Comparison of ENCODE assay signal across 8 mouse cellular contexts in genomic region chr16:44724847-44725246, GRCm38 (mm10). TPM values are rescaled to one million over a fixed set of nuclear protein-coding genes. Genes with fewer than 3 reads are reported as not detected.
A peak's percentile ranks its signal among the peaks of the same experiment; 100 is the strongest.
DNase-seq lines count a peak whose midpoint lies in the region; ATAC-seq and TF ChIP-seq lines count a peak whose summit lies in the region.

No protein-coding gene starts in this region.

- peaks cover 14% of the 10 kb centered on the region; the same call in 1 of the 2 replicates for H3K4me1 ChIP-seq in embryonic facial prominence, embryonic 12.5 days
- peaks cover 25% of the 10 kb centered on the region for H3K4me1 ChIP-seq in intestine, embryonic 14.5 days (replicated peaks; ENCODE audit: control insufficient read depth, insufficient read depth, low read length)
- H3K4me1 ChIP-seq in stomach, postnatal 0 days (replicated peaks; ENCODE audit: control insufficient read depth, insufficient read depth) = no peaks in the 10 kb centered on the region

- TF ChIP-seq CTCF in stomach, postnatal 0 days (IDR thresholded peaks at IDR 0.05; ENCODE audit: low read depth) = peak; percentile 19; the same call in 1 of the 2 replicates

- 2% methylated on average over 14 of the region's 14 CpGs for WGBS in embryonic facial prominence, embryonic 12.5 days
- WGBS in intestine, embryonic 14.5 days = under 1% methylated on average over 14 of the region's 14 CpGs
- WGBS in stomach, postnatal 0 days = 1% methylated on average over 14 of the region's 14 CpGs

- peak overlapping the region; percentile 77 for H3K9ac ChIP-seq in embryonic facial prominence, embryonic 12.5 days
- peak overlapping the region; percentile 89 for H3K9ac ChIP-seq in intestine, embryonic 14.5 days (ENCODE audit: low read length)
- H3K9ac ChIP-seq in stomach, postnatal 0 days (ENCODE audit: low read length) = peak overlapping the region; percentile 87

- no peak for TF ChIP-seq EP300 in stomach, postnatal 0 days (optimal IDR thresholded peaks at IDR 0.05)

- H3K4me3 ChIP-seq in embryonic facial prominence, embryonic 12.5 days = peak overlapping the region; percentile 81
- H3K4me3 ChIP-seq in intestine, embryonic 14.5 days (ENCODE audit: low read depth, low read length) = peak overlapping the region; percentile 91
- peak overlapping the region; percentile 81 for H3K4me3 ChIP-seq in stomach, postnatal 0 days (ENCODE audit: low read depth, low read length)

- peak overlapping the region; percentile 71 for H3K4me2 ChIP-seq in embryonic facial prominence, embryonic 12.5 days (replicated peaks)
- peak overlapping the region; percentile 84 for H3K4me2 ChIP-seq in intestine, embryonic 14.5 days (ENCODE audit: low read length)
- H3K4me2 ChIP-seq in stomach, postnatal 0 days (replicated peaks; ENCODE audit: low read depth) = peak overlapping the region; percentile 83

- peaks cover 18% of the 10 kb centered on the region for H3K36me3 ChIP-seq in embryonic facial prominence, embryonic 12.5 days
- H3K36me3 ChIP-seq in intestine, embryonic 14.5 days (ENCODE audit: control insufficient read depth, insufficient read depth, low read length) = peaks cover 32% of the 10 kb centered on the region
- H3K36me3 ChIP-seq in stomach, postnatal 0 days (ENCODE audit: control insufficient read depth, insufficient read depth, low read length) = peaks cover 2% of the 10 kb centered on the region; the same call in 1 of the 2 replicates

- DNase-seq in layer of hippocampus, adult 11-12 months (ENCODE audit: low spot score) = peak; percentile 55
- no peak for DNase-seq in layer of hippocampus, postnatal 36 days
- peak; percentile 79 for DNase-seq in NIH3T3 (ENCODE audit: low read depth)
- DNase-seq in intestine, embryonic 14.5 days (ENCODE audit: low spot score) = no peak
- peak; percentile 25 for DNase-seq in lung, postnatal 14 days
- DNase-seq in stomach, postnatal 0 days (ENCODE audit: low spot score) = no peak
- no peak for DNase-seq in cerebellum, adult 9-10 months

- no peaks in the 10 kb centered on the region for H3K27me3 ChIP-seq in embryonic facial prominence, embryonic 12.5 days
- H3K27me3 ChIP-seq in intestine, embryonic 14.5 days (replicated peaks; ENCODE audit: control insufficient read depth, insufficient read depth, low read length) = no peaks in the 10 kb centered on the region
- no peaks in the 10 kb centered on the region for H3K27me3 ChIP-seq in stomach, postnatal 0 days (ENCODE audit: control insufficient read depth, insufficient read depth, low read length)

- H3K27ac ChIP-seq in embryonic facial prominence, embryonic 12.5 days = peak overlapping the region; percentile 92
- peak overlapping the region; percentile 90 for H3K27ac ChIP-seq in intestine, embryonic 14.5 days (ENCODE audit: low read depth)
- peak overlapping the region; percentile 95 for H3K27ac ChIP-seq in stomach, postnatal 0 days (replicated peaks)

- H3K9me3 ChIP-seq in embryonic facial prominence, embryonic 12.5 days = no peaks in the 10 kb centered on the region
- no peaks in the 10 kb centered on the region for H3K9me3 ChIP-seq in intestine, embryonic 14.5 days (ENCODE audit: control insufficient read depth, low read length)
- H3K9me3 ChIP-seq in stomach, postnatal 0 days (ENCODE audit: control insufficient read depth, low read length) = no peaks in the 10 kb centered on the region

- ATAC-seq in embryonic facial prominence, embryonic 12.5 days (ENCODE audit: insufficient number of reproducible peaks, insufficient read depth, low FRiP score, low TSS enrichment) = 0 out of 2 replicates have a peak, but pooled peaks have one; percentile 1
- ATAC-seq in intestine, embryonic 14.5 days (replicated peaks; ENCODE audit: low FRiP score, low TSS enrichment, low read depth) = peak; percentile 28
- ATAC-seq in stomach, postnatal 0 days (ENCODE audit: low FRiP score, low TSS enrichment) = no peak

RNA-seq across cellular contexts. Expression of gene Nepro, which starts 0.7 kb away (rescaled TPM):
- total RNA-seq in layer of hippocampus, postnatal 36 days (2021) = 1 to 10 TPM; 5.4 to 6.0 TPM
- polyA plus RNA-seq in embryonic facial prominence, embryonic 12.5 days (2016; fragmentation: Nextera tagmentation; extraction: Ambion mirVana) = 12.6 and 12.9 TPM in 2 replicates
- polyA plus RNA-seq in intestine, embryonic 14.5 days (2014; fragmentation: Nextera tagmentation; extraction: Ambion mirVana) = 11.3 and 12.8 TPM in 2 replicates
- polyA plus RNA-seq in stomach, postnatal 0 days (2015; fragmentation: Nextera tagmentation; extraction: Ambion mirVana) = 2.8 and 3.2 TPM in 2 replicates

RNA-seq across cellular contexts. Expression of gene Gtpbp8, which starts 21.3 kb away (rescaled TPM):
- 10 to 100 TPM; 24.7 to 25.1 TPM for total RNA-seq in layer of hippocampus, postnatal 36 days (2021)
- 28.0 and 33.5 TPM in 2 replicates for polyA plus RNA-seq in embryonic facial prominence, embryonic 12.5 days (2016; fragmentation: Nextera tagmentation; extraction: Ambion mirVana)
- 27.2 and 30.5 TPM in 2 replicates for polyA plus RNA-seq in intestine, embryonic 14.5 days (2014; fragmentation: Nextera tagmentation; extraction: Ambion mirVana)
- polyA plus RNA-seq in stomach, postnatal 0 days (2015; fragmentation: Nextera tagmentation; extraction: Ambion mirVana) = 17.6 and 19.8 TPM in 2 replicates

RNA-seq across cellular contexts. Expression of gene Cd200r1, which starts 40.7 kb away (rescaled TPM):
- total RNA-seq in layer of hippocampus, postnatal 36 days (2021) = under 1 TPM in 1 of 2 experiments, not detected in 1; 0.40 TPM
- 0.34 and 0.82 TPM in 2 replicates for polyA plus RNA-seq in embryonic facial prominence, embryonic 12.5 days (2016; fragmentation: Nextera tagmentation; extraction: Ambion mirVana)
- polyA plus RNA-seq in intestine, embryonic 14.5 days (2014; fragmentation: Nextera tagmentation; extraction: Ambion mirVana) = 0.88 and 0.99 TPM in 2 replicates
- 0.75 and 1.1 TPM in 2 replicates for polyA plus RNA-seq in stomach, postnatal 0 days (2015; fragmentation: Nextera tagmentation; extraction: Ambion mirVana)

Comparison
In these comparisons a context has a peak if more than half of its experiments do, and no peak if none do; other contexts are left out.
1. DNase-seq: peak in layer of hippocampus, adult 11-12 months (single experiment), NIH3T3 (single experiment) and lung, postnatal 14 days (single experiment); none in layer of hippocampus, postnatal 36 days (0 of 2), intestine, embryonic 14.5 days (single experiment), stomach, postnatal 0 days (single experiment) and cerebellum, adult 9-10 months (single experiment).
2. Peak in every context shown above with its lines, with median percentiles within 50 percentile points of each other: H3K27ac ChIP-seq, H3K4me2 ChIP-seq, H3K4me3 ChIP-seq and H3K9ac ChIP-seq.